Mouse (Mus musculus): ENCODE data around the gene Abcg4. TPM values are rescaled to one million over a fixed set of nuclear protein-coding genes. Genes with fewer than 3 reads are reported as not detected.

Abcg4 gene
- total and polyA plus RNA-seq, 3 experiments: 4.1 to 17.1 TPM; not detected in 1

DNA sequence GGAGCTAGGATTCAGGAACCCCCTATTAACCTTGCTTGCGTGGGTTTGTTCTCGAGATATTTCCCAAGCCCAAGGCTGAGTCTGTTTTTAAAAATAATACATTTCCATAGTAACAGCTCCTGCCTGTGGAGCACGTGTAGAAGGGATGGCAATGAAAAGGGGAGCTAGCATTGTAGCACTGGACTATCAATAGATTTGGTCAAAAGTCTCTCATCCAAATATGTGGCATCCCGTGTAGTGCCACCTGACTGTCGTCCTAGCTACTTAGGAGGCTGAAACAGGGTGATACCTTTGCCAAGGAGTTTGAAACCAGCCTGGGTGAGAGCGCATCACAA, 32.4 kb upstream of the Abcg4 start:
- H3K9me3 ChIP-seq (replicated peaks; ENCODE audit: insufficient read depth, low read length): no peaks in the 10 kb centered on the region
- TF ChIP-seq TAL1 (IDR thresholded peaks at IDR 0.05; ENCODE audit: low read length): no peak
- TF ChIP-seq MXI1 (IDR thresholded peaks at IDR 0.05; ENCODE audit: low read depth, low read length): peak; percentile 55; the same call in 1 of the 2 replicates
- peak; percentile 17; the same call in 1 of the 2 replicates for TF ChIP-seq MAX (IDR thresholded peaks at IDR 0.05; ENCODE audit: low read length)
- H3K9ac ChIP-seq (ENCODE audit: control insufficient read depth, low read depth, low read length, poor library complexity, severe bottlenecking): peak overlapping the region; percentile 50
- H3K79me2 ChIP-seq (ENCODE audit: control insufficient read depth, insufficient read depth, low read length, poor library complexity): peaks cover 9% of the 10 kb centered on the region; the same call in 1 of the 2 replicates
- peak overlapping the region; percentile 9; the same call in 1 of the 2 replicates for H3K27ac ChIP-seq (ENCODE audit: control insufficient read depth, low read depth, low read length)
- peaks cover 10 to 16% of the 10 kb centered on the region in 2 experiments for H3K4me1 ChIP-seq (ENCODE audit: control insufficient read depth in 1 of 2, insufficient read depth in 2 of 2, low read length in 2 of 2)
- peaks cover 0 to 12% of the 10 kb centered on the region in 2 experiments; a peak in 2 of 4 replicates for H3K36me3 ChIP-seq (ENCODE audit: control insufficient read depth in 1 of 2, insufficient read depth in 2 of 2, low read length in 2 of 2)
- peak overlapping the region; percentile 44 to 58 for H3K4me3 ChIP-seq (ENCODE audit: control insufficient read depth in 1 of 2, insufficient read depth in 1 of 2, low read depth in 2 of 2, low read length in 2 of 2)
- no peak for DNase-seq (ENCODE audit: low read depth, low spot score)
- no peaks in the 10 kb centered on the region for H3K27me3 ChIP-seq (ENCODE audit: control insufficient read depth in 1 of 2, insufficient read depth in 2 of 2, low read length in 2 of 2)

DNA sequence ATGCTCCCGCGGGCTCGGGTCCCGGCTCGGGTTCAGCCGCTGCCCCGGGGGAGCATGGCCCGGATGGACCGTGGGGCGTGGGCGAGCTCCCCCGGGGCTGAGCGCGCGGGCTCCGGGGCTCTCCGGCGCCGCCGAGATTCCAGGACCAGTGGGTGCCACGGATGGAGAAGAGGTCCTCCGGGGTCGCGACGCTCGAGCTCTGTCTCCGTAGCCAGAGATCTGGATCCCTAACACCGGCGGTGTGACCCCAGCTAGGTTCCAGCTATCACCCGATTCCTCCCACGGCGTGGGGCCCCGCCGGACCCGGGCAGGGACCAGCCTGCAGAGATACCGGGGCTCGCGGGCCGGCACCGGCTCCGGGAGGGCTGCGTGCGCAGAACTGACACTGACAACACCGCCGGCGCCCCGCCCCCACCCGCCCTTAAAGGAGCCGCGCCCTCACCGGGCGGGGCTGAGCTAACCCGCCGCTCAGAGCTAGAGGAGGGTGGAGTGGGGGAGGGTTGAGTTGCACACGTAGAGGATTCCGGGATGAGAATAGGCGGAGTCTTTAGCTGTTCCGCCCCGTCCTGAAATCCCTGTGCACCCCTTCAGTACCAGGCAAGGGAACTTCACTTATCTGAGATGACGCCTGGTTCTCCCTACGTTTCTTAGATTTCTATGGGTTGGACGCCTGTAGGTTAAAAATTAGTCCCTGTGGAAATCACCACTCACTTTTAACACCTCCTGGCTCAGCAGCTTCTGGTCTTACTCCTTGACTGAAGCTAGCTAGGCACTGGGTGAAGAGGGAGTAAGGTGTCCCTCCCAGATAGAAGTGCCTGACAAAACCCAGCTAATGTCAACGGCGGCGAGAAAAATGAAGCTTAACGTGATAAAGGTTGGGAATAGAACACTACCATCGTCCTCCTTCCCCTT, 31.7 kb upstream of the Abcg4 start, which contains the start of gene C2cd2l:
Gene C2cd2l (minus strand): TSS at position 399 of the 912 bp plus-strand sequence.
- peaks cover 10 to 16% of the 10 kb centered on the region in 2 experiments for H3K4me1 ChIP-seq (ENCODE audit: control insufficient read depth in 1 of 2, insufficient read depth in 2 of 2, low read length in 2 of 2)
- no peak; the same call in 1 of the 2 replicates for TF ChIP-seq BHLHE40 (IDR thresholded peaks at IDR 0.05; ENCODE audit: borderline replicate concordance, low read depth, low read length)
- no peak for TF ChIP-seq ZMIZ1 (IDR thresholded peaks at IDR 0.05; ENCODE audit: low read depth, low read length)
- no peak for TF ChIP-seq MEF2A (IDR thresholded peaks at IDR 0.05; ENCODE audit: extremely low read depth, insufficient replicate concordance, low read depth, low read length, poor library complexity, severe bottlenecking)
- 0 out of 6 replicates have a peak, but pooled peaks of 1 of the 3 experiments have one; percentile 0 for TF ChIP-seq CTCF (IDR thresholded peaks at IDR 0.05 in 2 of 3, conservative IDR thresholded peaks at IDR 0.05 in 1 of 3; ENCODE audit: control insufficient read depth in 1 of 3, insufficient read depth in 1 of 3, low read depth in 2 of 3, low read length in 3 of 3, poor library complexity in 1 of 3, severe bottlenecking in 1 of 3)
- TF ChIP-seq E2F4 (IDR thresholded peaks at IDR 0.05; ENCODE audit: borderline replicate concordance, low read depth, low read length): no peak
- peak; percentile 40; the same call in 1 of the 2 replicates for TF ChIP-seq POLR2AphosphoS2 (IDR thresholded peaks at IDR 0.05; ENCODE audit: low read length)
- TF ChIP-seq SIN3A (IDR thresholded peaks at IDR 0.05; ENCODE audit: low read length): peak; percentile 88
- peak; percentile 50 for TF ChIP-seq MAX (IDR thresholded peaks at IDR 0.05; ENCODE audit: low read length)
- TF ChIP-seq NELFE (IDR thresholded peaks at IDR 0.05; ENCODE audit: low read depth, low read length): peak; percentile 69
- peak; percentile 6; the same call in 1 of the 2 replicates for TF ChIP-seq GATA1 (IDR thresholded peaks at IDR 0.05; ENCODE audit: low read depth, low read length)
- TF ChIP-seq ZC3H11A (IDR thresholded peaks at IDR 0.05; ENCODE audit: low read depth, low read length): no peak
- peak; percentile 80 for TF ChIP-seq HCFC1 (IDR thresholded peaks at IDR 0.05; ENCODE audit: low read depth, low read length)
- no peak for TF ChIP-seq TAL1 (IDR thresholded peaks at IDR 0.05; ENCODE audit: low read length)
- peak; percentile 15; the same call in 1 of the 2 replicates for TF ChIP-seq ETS1 (IDR thresholded peaks at IDR 0.05; ENCODE audit: low read depth, low read length)
- peak; percentile 52 to 68; a peak in 3 of 4 replicates for TF ChIP-seq POLR2A (IDR thresholded peaks at IDR 0.05; ENCODE audit: control insufficient read depth in 1 of 2, insufficient read depth in 1 of 2, low read depth in 1 of 2, low read length in 2 of 2, poor library complexity in 1 of 2)
- no peak for TF ChIP-seq TBP (IDR thresholded peaks at IDR 0.05; ENCODE audit: low read depth, low read length)
- TF ChIP-seq USF1 (IDR thresholded peaks at IDR 0.05; ENCODE audit: low read depth, low read length): no peak
- TF ChIP-seq ELF1 (IDR thresholded peaks at IDR 0.05; ENCODE audit: low read depth, low read length): peak; percentile 79
- TF ChIP-seq KAT2A (conservative IDR thresholded peaks at IDR 0.05; ENCODE audit: low read depth, low read length): no peak
- TF ChIP-seq RAD21 (IDR thresholded peaks at IDR 0.05; ENCODE audit: low read depth, low read length): no peak
- TF ChIP-seq USF2 (IDR thresholded peaks at IDR 0.05; ENCODE audit: borderline replicate concordance in 1 of 2, insufficient read depth in 1 of 2, low read depth in 1 of 2, low read length in 2 of 2): no peak
- TF ChIP-seq MAZ (IDR thresholded peaks at IDR 0.05; ENCODE audit: low read depth, low read length): peak; percentile 24; the same call in 1 of the 2 replicates
- TF ChIP-seq MYC (IDR thresholded peaks at IDR 0.05; ENCODE audit: low read depth, low read length): 0 out of 2 replicates have a peak, but pooled peaks have one; percentile 14
- no peak for TF ChIP-seq MYB (IDR thresholded peaks at IDR 0.05; ENCODE audit: low read depth, low read length)
- TF ChIP-seq ZNF384 (IDR thresholded peaks at IDR 0.05; ENCODE audit: low read depth, low read length): peak; percentile 12; the same call in 1 of the 2 replicates
- no peak; the same call in 1 of the 2 replicates for TF ChIP-seq RCOR1 (IDR thresholded peaks at IDR 0.05; ENCODE audit: low read depth, low read length)
- TF ChIP-seq UBTF (IDR thresholded peaks at IDR 0.05; ENCODE audit: borderline replicate concordance, insufficient read depth, low read depth, low read length): 0 out of 2 replicates have a peak, but pooled peaks have one; percentile 27

More for the DNA sequence above, 31.7 kb upstream of the Abcg4 start, which contains the start of gene C2cd2l:
- Histone ChIP-seq H3K27me3 (ENCODE audit: control insufficient read depth in 1 of 2, insufficient read depth in 2 of 2, low read length in 2 of 2) (no peaks in the 10 kb centered on the region), H3K9me3 (replicated peaks; ENCODE audit: insufficient read depth, low read length) (no peaks in the 10 kb centered on the region), H3K36me3 (ENCODE audit: control insufficient read depth in 1 of 2, insufficient read depth in 2 of 2, low read length in 2 of 2) (peaks cover 0 to 12% of the 10 kb centered on the region in 2 experiments; a peak in 2 of 4 replicates), H3K27ac (ENCODE audit: control insufficient read depth, low read depth, low read length) (peak within 1 kb of the TSS; percentile 27; the same call in 1 of the 2 replicates), H3K79me2 (ENCODE audit: control insufficient read depth, insufficient read depth, low read length, poor library complexity) (peaks cover 9% of the 10 kb centered on the region; the same call in 1 of the 2 replicates), H3K4me3 (ENCODE audit: control insufficient read depth in 1 of 2, insufficient read depth in 1 of 2, low read depth in 2 of 2, low read length in 2 of 2) (peak within 1 kb of the TSS; percentile 93), H3K9ac (ENCODE audit: control insufficient read depth, low read depth, low read length, poor library complexity, severe bottlenecking) (peak within 1 kb of the TSS; percentile 85)
- DNase-seq (ENCODE audit: low read depth, low spot score): peak; percentile 97

Data from MEL (cell line).